Mouse (Mus musculus) erythroblast, embryonic 14.5 days (primary cell): Measurements from ENCODE around the gene Gm17416.

Source experiments
- GATA1 ChIP-seq: IDR thresholded peaks from 2 replicates; pipeline ENCODE4 v1.6.1; 2012; ENCODE audit warnings: low read length, inconsistent platforms, mixed read lengths
- TAL1 ChIP-seq: IDR thresholded peaks from 3 replicates; pipeline ENCODE4 v1.6.1; 2012; ENCODE audit warnings: low read length, inconsistent platforms, mixed read lengths

DNA sequence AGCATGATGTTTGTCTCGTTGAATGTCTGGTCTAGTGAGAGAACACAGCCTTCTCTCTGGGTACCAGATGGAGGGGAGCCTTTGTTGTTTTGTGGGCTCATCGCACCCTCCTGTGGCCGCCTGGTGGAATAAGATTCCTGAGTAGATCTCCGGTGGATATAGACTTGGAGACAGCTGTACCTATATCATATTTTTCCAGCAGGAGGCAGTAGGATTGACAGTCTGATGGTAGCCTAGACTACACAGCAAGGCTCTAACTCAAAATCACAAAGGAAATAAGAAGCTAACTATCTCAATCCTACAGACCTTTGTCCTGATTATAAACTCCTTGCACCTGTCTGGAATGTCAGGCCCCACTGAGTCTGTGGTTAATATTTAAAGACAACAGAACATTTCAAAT is 24.4 kb upstream of the Gm17416 start:
- TF ChIP-seq TAL1, result no peak
- TF ChIP-seq GATA1, result no peak
